Mouse (Mus musculus) neural tube, embryonic 12.5 days (tissue): ENCODE data around the gene Arf4. TPM values are rescaled to one million over a fixed set of nuclear protein-coding genes. Genes with fewer than 3 reads are reported as not detected.
A peak's percentile ranks its signal among the peaks of the same experiment; 100 is the strongest.

Source experiments
- ATAC-seq: fragments of 200-750 bp; cut with Nextera tagmentation; 2 replicates; pipeline ENCODE4 v1.8.0; 2017; ENCODE audit warnings: low read depth, mild to moderate bottlenecking, moderate TSS enrichment, moderate library complexity; ENCODE audit not compliant: low FRiP score
- H3K27ac ChIP-seq: fragments of 300-500 bp; sonication (generic); 2 replicates; pipeline ENCODE4 v1.5.1; 2016
- H3K27me3 ChIP-seq: fragments of 300-500 bp; sonication (generic); replicated peaks from 2 replicates; pipeline ENCODE4 v1.6.1; 2016; ENCODE audit warnings: mild to moderate bottlenecking
- H3K36me3 ChIP-seq: fragments of 300-500 bp; sonication (generic); 2 replicates; pipeline ENCODE4 v1.6.1; 2016; ENCODE audit warnings: mild to moderate bottlenecking
- H3K4me1 ChIP-seq: fragments of 300-500 bp; sonication (generic); 2 replicates; pipeline ENCODE4 v1.6.1; 2016
- H3K4me2 ChIP-seq: fragments of 300-500 bp; sonication (generic); replicated peaks from 2 replicates; pipeline ENCODE4 v1.6.1; 2016; ENCODE audit warnings: mild to moderate bottlenecking
- H3K4me3 ChIP-seq: fragments of 300-500 bp; sonication (generic); 2 replicates; pipeline ENCODE4 v1.5.1; 2016
- H3K9ac ChIP-seq: fragments of 300-500 bp; sonication (generic); 2 replicates; pipeline ENCODE4 v1.6.1; 2016; ENCODE audit warnings: mild to moderate bottlenecking
- H3K9me3 ChIP-seq: fragments of 300-500 bp; sonication (generic); 2 replicates; pipeline ENCODE4 v1.6.1; 2016; ENCODE audit warnings: mild to moderate bottlenecking
- WGBS: fragments of 180-500 bp; shearing (Covaris S2); methylation state at CpG from one replicate; pipeline ENCODE4 v1.1.7; 2016; 5-methylcytosine and 5-hydroxymethylcytosine counted together
- polyA plus RNA-seq: library from polyadenylated mRNA; unstranded; fragments of >200 nt; fragmentation: Nextera tagmentation; extraction: Ambion mirVana; gene quantifications from 2 replicates; pipeline ENCODE4 v1.2.1, GENCODE M21; 2016

The Arf4 gene
- 577 and 596 TPM in 2 replicates for polyA plus RNA-seq

GRCm38 (mm10) chr14:26637851-26638707, at the start of gene Arf4:
Arf4 (plus strand) TSS chr14:26638074.
- peak within 1 kb of the TSS; percentile 78 for H3K4me3 ChIP-seq
- WGBS = 1% methylated on average over 82 of the region's 83 CpGs
- H3K9ac ChIP-seq = peak within 1 kb of the TSS; percentile 90
- H3K36me3 ChIP-seq = no peaks in the 10 kb centered on the region
- H3K9me3 ChIP-seq = no peaks in the 10 kb centered on the region
- peaks cover 14% of the 10 kb centered on the region for H3K4me1 ChIP-seq
- peak within 1 kb of the TSS; percentile 83 for H3K4me2 ChIP-seq
- peak within 1 kb of the TSS; percentile 94 for H3K27ac ChIP-seq
- no peaks in the 10 kb centered on the region for H3K27me3 ChIP-seq
- ATAC-seq = peak; percentile 98

GRCm38 (mm10) chr14:26591353-26591752, 46.5 kb upstream of the Arf4 start:
- Histone ChIP-seq H3K9ac (no peak overlapping the region), H3K36me3 (no peaks in the 10 kb centered on the region; the same call in 1 of the 2 replicates), H3K4me1 (no peaks in the 10 kb centered on the region), H3K27ac (no peak overlapping the region), H3K4me2 (no peak overlapping the region), H3K9me3 (no peaks in the 10 kb centered on the region), H3K4me3 (no peak overlapping the region), H3K27me3 (no peaks in the 10 kb centered on the region)
- no peak for ATAC-seq

- ATAC-seq = no peak
- Histone ChIP-seq H3K4me3 (no peak overlapping the region), H3K9me3 (no peaks in the 10 kb centered on the region), H3K27me3 (no peaks in the 10 kb centered on the region), H3K4me1 (no peaks in the 10 kb centered on the region), H3K9ac (no peak overlapping the region), H3K27ac (no peak overlapping the region), H3K4me2 (no peak overlapping the region), H3K36me3 (peaks cover 18% of the 10 kb centered on the region)
- WGBS = 99% methylated on average over 2 of the region's 2 CpGs
Observed at GRCm38 (mm10) chr14:26593281-26593895, 44.5 kb upstream of the Arf4 start.

GRCm38 (mm10) chr14:26595167-26595566, 42.7 kb upstream of the Arf4 start:
- Histone ChIP-seq H3K27ac (no peak overlapping the region), H3K9ac (no peak overlapping the region), H3K4me2 (no peak overlapping the region), H3K36me3 (peaks cover 28% of the 10 kb centered on the region), H3K9me3 (no peaks in the 10 kb centered on the region), H3K4me1 (no peaks in the 10 kb centered on the region), H3K27me3 (no peaks in the 10 kb centered on the region), H3K4me3 (no peak overlapping the region)
- 93% methylated on average over 7 of the region's 7 CpGs for WGBS
- ATAC-seq = no peak

GRCm38 (mm10) chr14:26595695-26596365, 42.0 kb upstream of the Arf4 start:
- 83% methylated on average over 5 of the region's 5 CpGs for WGBS
- H3K36me3 ChIP-seq = peaks cover 33% of the 10 kb centered on the region

GRCm38 (mm10) chr14:26605354-26605753, 32.5 kb upstream of the Arf4 start:
- Histone ChIP-seq H3K36me3 (peaks cover 60% of the 10 kb centered on the region), H3K27me3 (no peaks in the 10 kb centered on the region), H3K9me3 (no peaks in the 10 kb centered on the region), H3K9ac (no peak overlapping the region), H3K4me1 (no peaks in the 10 kb centered on the region), H3K4me2 (no peak overlapping the region), H3K4me3 (no peak overlapping the region), H3K27ac (no peak overlapping the region)
- ATAC-seq = no peak
- 83% methylated on average over 4 of the region's 4 CpGs for WGBS

More at GRCm38 (mm10) chr14:26595695-26596365, 42.0 kb upstream of the Arf4 start:
- Histone ChIP-seq H3K27me3 (no peaks in the 10 kb centered on the region), H3K4me2 (no peak overlapping the region), H3K4me3 (no peak overlapping the region), H3K4me1 (no peaks in the 10 kb centered on the region), H3K9ac (no peak overlapping the region), H3K27ac (no peak overlapping the region), H3K9me3 (no peaks in the 10 kb centered on the region)
- ATAC-seq = no peak

GRCm38 (mm10) chr14:26609674-26610073, 28.2 kb upstream of the Arf4 start:
- Histone ChIP-seq H3K36me3 (peaks cover 62% of the 10 kb centered on the region), H3K9me3 (no peaks in the 10 kb centered on the region), H3K9ac (no peak overlapping the region), H3K27me3 (no peaks in the 10 kb centered on the region), H3K4me3 (no peak overlapping the region), H3K4me1 (no peaks in the 10 kb centered on the region), H3K27ac (no peak overlapping the region), H3K4me2 (no peak overlapping the region)
- WGBS = 91% methylated on average over 1 of the region's 1 CpGs
- ATAC-seq = no peak

GRCm38 (mm10) chr14:26610689-26611088, 27.2 kb upstream of the Arf4 start:
- ATAC-seq = no peak
- no peak overlapping the region for H3K4me2 ChIP-seq
- no peak overlapping the region for H3K9ac ChIP-seq
- peaks cover 60% of the 10 kb centered on the region for H3K36me3 ChIP-seq
- no peak overlapping the region for H3K27ac ChIP-seq
- WGBS = 97% methylated on average over 4 of the region's 4 CpGs
- no peaks in the 10 kb centered on the region for H3K4me1 ChIP-seq
- H3K27me3 ChIP-seq = no peaks in the 10 kb centered on the region
- H3K9me3 ChIP-seq = no peaks in the 10 kb centered on the region
- H3K4me3 ChIP-seq = no peak overlapping the region

GRCm38 (mm10) chr14:26625301-26625700, 12.6 kb upstream of the Arf4 start:
- H3K9ac ChIP-seq = no peak overlapping the region
- H3K36me3 ChIP-seq = peaks cover 83% of the 10 kb centered on the region
- no peak overlapping the region for H3K27ac ChIP-seq
- H3K9me3 ChIP-seq = no peaks in the 10 kb centered on the region
- no peak overlapping the region for H3K4me3 ChIP-seq
- no peak for ATAC-seq
- no peak overlapping the region for H3K4me2 ChIP-seq
- no peaks in the 10 kb centered on the region for H3K27me3 ChIP-seq
- 93% methylated on average over 4 of the region's 4 CpGs for whole genome bisulfite sequencing
- H3K4me1 ChIP-seq = no peaks in the 10 kb centered on the region

- H3K4me2 ChIP-seq = no peak overlapping the region
- ATAC-seq = no peak
- no peak overlapping the region for H3K9ac ChIP-seq
- peaks cover 73% of the 10 kb centered on the region for H3K36me3 ChIP-seq
- H3K9me3 ChIP-seq = no peaks in the 10 kb centered on the region
- H3K4me3 ChIP-seq = no peak overlapping the region
- no peaks in the 10 kb centered on the region for H3K27me3 ChIP-seq
- no peak overlapping the region for H3K27ac ChIP-seq
- H3K4me1 ChIP-seq = no peaks in the 10 kb centered on the region
- WGBS = 92% methylated on average over 5 of the region's 5 CpGs
Observed at GRCm38 (mm10) chr14:26626605-26627140, 11.2 kb upstream of the Arf4 start.

GRCm38 (mm10) chr14:26637025-26637850, 636 bp upstream of the Arf4 start:
- peak overlapping the region; percentile 83 for H3K4me2 ChIP-seq
- no peaks in the 10 kb centered on the region for H3K9me3 ChIP-seq
- H3K4me3 ChIP-seq = peak overlapping the region; percentile 78
- peaks cover 14% of the 10 kb centered on the region for H3K4me1 ChIP-seq
- H3K36me3 ChIP-seq = peaks cover 5% of the 10 kb centered on the region; the same call in 1 of the 2 replicates
- WGBS = 33% methylated on average over 17 of the region's 17 CpGs
- H3K9ac ChIP-seq = peak overlapping the region; percentile 52
- peak; percentile 12; the same call in 1 of the 2 replicates for ATAC-seq
- H3K27ac ChIP-seq = peak overlapping the region; percentile 72
- no peaks in the 10 kb centered on the region for H3K27me3 ChIP-seq
